Mouse (Mus musculus) neural tube, embryonic 13.5 days (tissue): ENCODE data around the gene Serpinc1. TPM values are rescaled to one million over a fixed set of nuclear protein-coding genes. Genes with fewer than 3 reads are reported as not detected.

ENCODE experiments used
- ATAC-seq: fragments of 200-750 bp; cut with Nextera tagmentation; 2 replicates; pipeline ENCODE4 v1.8.0; 2017; ENCODE audit warnings: low read depth, mild to moderate bottlenecking, moderate TSS enrichment, moderate library complexity
- H3K27ac ChIP-seq: fragments of 300-500 bp; sonication (generic); replicated peaks from 2 replicates; pipeline ENCODE4 v1.5.1; 2015; ENCODE audit warnings: moderate library complexity, mild to moderate bottlenecking, inconsistent platforms
- H3K27me3 ChIP-seq: fragments of 300-500 bp; sonication (generic); 2 replicates; pipeline ENCODE4 v1.6.1; 2015; ENCODE audit warnings: mild to moderate bottlenecking, inconsistent platforms
- H3K36me3 ChIP-seq: fragments of 300-500 bp; sonication (generic); 2 replicates; pipeline ENCODE4 v1.6.1; 2015; ENCODE audit warnings: mild to moderate bottlenecking, inconsistent platforms
- H3K4me1 ChIP-seq: fragments of 300-500 bp; sonication (generic); replicated peaks from 2 replicates; pipeline ENCODE4 v1.6.1; 2015; ENCODE audit warnings: inconsistent platforms
- H3K4me2 ChIP-seq: fragments of 300-500 bp; sonication (generic); 2 replicates; pipeline ENCODE4 v1.6.1; 2015; ENCODE audit warnings: inconsistent platforms, mild to moderate bottlenecking, moderate library complexity
- H3K4me3 ChIP-seq: fragments of 300-500 bp; sonication (generic); 2 replicates; pipeline ENCODE4 v1.5.1; 2015; ENCODE audit warnings: mild to moderate bottlenecking, inconsistent platforms
- H3K9ac ChIP-seq: fragments of 300-500 bp; sonication (generic); 2 replicates; pipeline ENCODE4 v1.6.1; 2015; ENCODE audit warnings: moderate library complexity, mild to moderate bottlenecking, inconsistent platforms
- H3K9me3 ChIP-seq: fragments of 300-500 bp; sonication (generic); 2 replicates; pipeline ENCODE4 v1.6.1; 2016; ENCODE audit warnings: inconsistent platforms
- WGBS: fragments of 180-500 bp; shearing (Covaris S2); methylation state at CpG from one replicate; pipeline ENCODE4 v1.1.7; 2015; 5-methylcytosine and 5-hydroxymethylcytosine counted together
- polyA plus RNA-seq: library from polyadenylated mRNA; unstranded; fragments of >200 nt; fragmentation: Nextera tagmentation; extraction: Ambion mirVana; gene quantifications from 2 replicates; pipeline ENCODE4 v1.2.1, GENCODE M21; 2015

Serpinc1 gene
- polyA plus RNA-seq, 1 experiment from 2014 or later, result 2.6 TPM

GRCm38 (mm10) chr1:160985477-160985876 lies 7.1 kb downstream of the Serpinc1 start:
- no peaks in the 10 kb centered on the region for H3K36me3 ChIP-seq
- H3K9me3 ChIP-seq, result no peaks in the 10 kb centered on the region
- H3K4me2 ChIP-seq, result no peak overlapping the region
- H3K9ac ChIP-seq, result no peak overlapping the region
- no peak for ATAC-seq
- H3K27me3 ChIP-seq, result no peaks in the 10 kb centered on the region
- H3K4me3 ChIP-seq, result no peak overlapping the region
- H3K27ac ChIP-seq, result no peak overlapping the region
- WGBS, result 91% methylated on average over 6 of the region's 6 CpGs
- H3K4me1 ChIP-seq, result no peaks in the 10 kb centered on the region

DNA sequence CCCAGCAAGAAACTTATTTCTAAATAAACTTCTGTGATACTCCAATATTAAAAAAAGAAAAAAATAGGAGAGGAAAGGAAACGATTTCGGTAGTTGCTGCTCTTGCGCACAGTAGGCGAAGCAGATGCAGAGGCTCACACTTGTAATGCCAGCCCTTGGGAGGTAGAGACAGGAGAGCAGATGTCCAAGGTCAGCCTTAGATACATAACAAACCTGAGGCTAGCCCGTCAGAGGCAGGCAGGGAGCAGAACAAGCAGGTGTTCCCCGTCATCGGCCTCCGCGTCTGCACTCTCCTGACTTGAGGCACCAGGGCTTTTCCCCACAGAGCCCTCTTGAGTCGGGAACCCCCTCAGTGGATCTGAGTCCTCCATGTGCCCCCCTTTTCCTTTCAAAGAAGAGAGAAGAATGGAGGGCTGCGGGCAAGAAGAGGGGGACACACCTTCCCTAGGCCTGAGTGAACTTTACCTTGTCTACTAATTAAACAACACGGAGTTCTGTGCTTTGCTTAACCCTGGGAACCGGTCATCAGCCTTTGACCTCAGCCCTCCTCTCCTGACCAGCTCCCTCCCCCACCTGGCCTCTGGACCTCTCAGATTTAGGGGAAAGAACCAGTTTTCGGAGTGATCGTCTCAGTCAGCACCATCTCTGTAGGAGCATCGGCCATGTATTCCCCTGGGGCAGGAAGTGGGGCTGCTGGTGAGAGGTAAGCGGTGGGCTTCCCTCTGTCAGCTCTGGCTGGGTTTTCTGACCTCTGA lies 8.7 kb downstream of the Serpinc1 start:
- no peak overlapping the region for H3K4me3 ChIP-seq
- H3K27me3 ChIP-seq, result no peaks in the 10 kb centered on the region
- H3K27ac ChIP-seq, result no peak overlapping the region
- H3K9me3 ChIP-seq, result no peaks in the 10 kb centered on the region
- H3K9ac ChIP-seq, result no peak overlapping the region
- ATAC-seq, result no peak
- WGBS, result 92% methylated on average over 17 of the region's 17 CpGs
- no peaks in the 10 kb centered on the region for H3K4me1 ChIP-seq
- no peak overlapping the region for H3K4me2 ChIP-seq
- H3K36me3 ChIP-seq, result no peaks in the 10 kb centered on the region

DNA sequence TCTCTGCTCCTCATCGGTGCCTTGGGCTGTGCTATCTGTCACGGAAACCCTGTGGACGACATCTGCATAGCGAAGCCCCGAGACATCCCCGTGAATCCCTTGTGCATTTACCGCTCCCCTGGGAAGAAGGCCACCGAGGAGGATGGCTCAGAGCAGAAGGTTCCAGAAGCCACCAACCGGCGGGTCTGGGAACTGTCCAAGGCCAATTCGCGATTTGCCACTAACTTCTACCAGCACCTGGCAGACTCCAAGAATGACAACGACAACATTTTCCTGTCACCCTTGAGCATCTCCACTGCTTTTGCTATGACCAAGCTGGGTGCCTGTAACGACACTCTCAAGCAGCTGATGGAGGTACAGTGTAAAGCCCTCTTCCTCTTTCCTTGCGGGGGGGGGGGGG lies 11.0 kb downstream of the Serpinc1 start:
- H3K27ac ChIP-seq, result no peak overlapping the region

DNA sequence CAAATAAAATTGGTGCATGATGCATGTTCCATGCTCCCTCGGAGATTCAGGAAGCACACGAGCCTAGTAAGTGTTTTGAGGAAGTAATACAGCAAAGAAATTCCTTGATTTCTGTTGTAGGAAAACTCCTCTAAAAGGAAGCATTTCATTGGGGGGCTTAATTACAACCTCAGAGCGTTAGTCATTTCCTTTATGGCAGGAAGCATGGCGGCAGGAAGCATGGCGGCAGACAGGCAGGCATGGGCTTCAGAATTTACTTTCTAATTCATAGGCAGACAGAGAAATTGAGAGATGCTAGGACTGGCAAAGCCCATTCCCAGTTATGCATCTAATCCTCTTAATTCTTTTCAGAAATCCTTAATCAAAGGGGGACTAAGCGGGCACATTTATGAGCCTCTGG lies 15.5 kb downstream of the Serpinc1 start:
- Histone ChIP-seq H3K9me3 (no peaks in the 10 kb centered on the region), H3K4me1 (no peaks in the 10 kb centered on the region), H3K9ac (no peak overlapping the region), H3K27ac (no peak overlapping the region), H3K27me3 (no peaks in the 10 kb centered on the region), H3K4me3 (no peak overlapping the region), H3K36me3 (no peaks in the 10 kb centered on the region), H3K4me2 (no peak overlapping the region)
- ATAC-seq, result no peak
- 86% methylated on average over 6 of the region's 6 CpGs for WGBS

More for the DNA sequence above, 11.0 kb downstream of the Serpinc1 start:
- Histone ChIP-seq H3K9me3 (no peaks in the 10 kb centered on the region), H3K4me3 (no peak overlapping the region), H3K4me2 (no peak overlapping the region), H3K27me3 (no peaks in the 10 kb centered on the region), H3K36me3 (no peaks in the 10 kb centered on the region), H3K9ac (no peak overlapping the region), H3K4me1 (no peaks in the 10 kb centered on the region)
- WGBS, result 85% methylated on average over 15 of the region's 15 CpGs
- ATAC-seq, result no peak

- Histone ChIP-seq H3K9ac (no peak overlapping the region), H3K27ac (no peak overlapping the region), H3K4me3 (no peak overlapping the region), H3K36me3 (peaks cover 35% of the 10 kb centered on the region), H3K4me1 (no peaks in the 10 kb centered on the region), H3K9me3 (no peaks in the 10 kb centered on the region), H3K4me2 (no peak overlapping the region), H3K27me3 (no peaks in the 10 kb centered on the region)
- WGBS, result 71% methylated on average over 4 of the region's 4 CpGs
- no peak for ATAC-seq
Observed at GRCm38 (mm10) chr1:161004942-161005341, 26.6 kb downstream of the Serpinc1 start.

- Histone ChIP-seq H3K4me1 (no peaks in the 10 kb centered on the region), H3K9me3 (no peaks in the 10 kb centered on the region), H3K36me3 (peaks cover 29% of the 10 kb centered on the region), H3K27ac (no peak overlapping the region), H3K4me2 (no peak overlapping the region), H3K9ac (no peak overlapping the region), H3K4me3 (no peak overlapping the region), H3K27me3 (no peaks in the 10 kb centered on the region)
- no peak for ATAC-seq
- WGBS, result 50% methylated on average over 3 of the region's 3 CpGs
Observed at GRCm38 (mm10) chr1:161005526-161005925, 27.1 kb downstream of the Serpinc1 start.

DNA sequence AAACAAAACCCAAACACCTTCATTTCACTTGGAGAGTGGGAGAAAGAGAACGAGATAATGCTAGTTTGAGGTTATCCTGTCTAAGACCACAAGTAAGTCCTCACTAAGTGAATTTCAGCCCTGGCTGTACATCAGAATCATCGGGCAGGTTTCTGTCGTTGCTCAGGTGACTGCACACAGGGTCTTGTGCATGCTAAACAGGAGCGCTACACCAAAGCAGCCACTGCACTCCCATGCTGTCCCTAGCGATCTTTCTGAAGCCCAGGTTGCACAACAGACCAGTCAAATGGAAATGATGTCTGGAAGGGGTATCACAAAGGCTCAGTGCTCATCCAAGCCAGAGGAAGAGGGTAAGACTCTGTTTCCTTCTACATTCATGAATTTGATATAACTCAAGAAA lies 28.1 kb downstream of the Serpinc1 start:
- no peak overlapping the region for H3K9ac ChIP-seq
- H3K27me3 ChIP-seq, result no peaks in the 10 kb centered on the region
- no peak overlapping the region for H3K27ac ChIP-seq
- WGBS, result 76% methylated on average over 5 of the region's 5 CpGs
- H3K36me3 ChIP-seq, result peaks cover 31% of the 10 kb centered on the region
- no peak overlapping the region for H3K4me3 ChIP-seq
- no peak overlapping the region for H3K4me2 ChIP-seq
- no peaks in the 10 kb centered on the region for H3K9me3 ChIP-seq
- ATAC-seq, result no peak
- H3K4me1 ChIP-seq, result no peaks in the 10 kb centered on the region

- Histone ChIP-seq H3K9ac (no peak overlapping the region), H3K27me3 (no peaks in the 10 kb centered on the region), H3K4me2 (no peak overlapping the region), H3K36me3 (peaks cover 36% of the 10 kb centered on the region), H3K9me3 (no peaks in the 10 kb centered on the region), H3K4me1 (no peaks in the 10 kb centered on the region), H3K4me3 (no peak overlapping the region), H3K27ac (no peak overlapping the region)
- ATAC-seq, result no peak
- 93% methylated on average over 2 of the region's 2 CpGs for WGBS
Observed at GRCm38 (mm10) chr1:161008038-161008437, 29.7 kb downstream of the Serpinc1 start.

GRCm38 (mm10) chr1:161010436-161010835 lies 32.1 kb downstream of the Serpinc1 start:
- Histone ChIP-seq H3K4me3 (no peak overlapping the region), H3K4me2 (no peak overlapping the region), H3K36me3 (peaks cover 33% of the 10 kb centered on the region), H3K27me3 (no peaks in the 10 kb centered on the region), H3K27ac (no peak overlapping the region), H3K9me3 (no peaks in the 10 kb centered on the region), H3K9ac (no peak overlapping the region), H3K4me1 (no peaks in the 10 kb centered on the region)
- ATAC-seq, result no peak
- WGBS, result 91% methylated on average over 4 of the region's 4 CpGs

DNA sequence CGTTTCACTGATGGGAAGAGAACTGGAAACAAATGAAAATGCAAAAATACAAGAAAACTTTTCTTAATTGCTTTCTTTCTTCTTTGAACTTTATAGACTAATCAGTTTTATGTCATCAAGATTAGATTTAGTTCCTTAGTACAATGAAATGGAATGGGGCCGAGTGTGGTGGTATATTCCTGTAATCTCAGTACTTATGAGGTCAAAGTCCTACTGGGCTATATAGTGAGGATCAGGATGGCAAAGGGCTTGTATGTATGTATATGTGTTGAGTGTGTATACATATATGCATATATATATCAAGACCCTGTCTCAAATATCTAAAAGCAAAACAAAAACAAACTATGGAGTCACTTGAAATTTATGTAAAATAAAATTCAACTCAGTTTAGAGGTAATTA lies 38.0 kb downstream of the Serpinc1 start:
- ATAC-seq, result no peak
- no peak overlapping the region for H3K9ac ChIP-seq
- H3K4me2 ChIP-seq, result no peak overlapping the region
- H3K27me3 ChIP-seq, result no peaks in the 10 kb centered on the region
- H3K9me3 ChIP-seq, result no peaks in the 10 kb centered on the region
- peaks cover 60% of the 10 kb centered on the region for H3K36me3 ChIP-seq
- no peaks in the 10 kb centered on the region for H3K4me1 ChIP-seq
- H3K27ac ChIP-seq, result no peak overlapping the region
- no peak overlapping the region for H3K4me3 ChIP-seq
- WGBS, result 84% methylated on average over 2 of the region's 2 CpGs

- peaks cover 62% of the 10 kb centered on the region for H3K36me3 ChIP-seq
- H3K27ac ChIP-seq, result no peak overlapping the region
- H3K4me2 ChIP-seq, result no peak overlapping the region
- H3K4me1 ChIP-seq, result no peaks in the 10 kb centered on the region
- H3K4me3 ChIP-seq, result no peak overlapping the region
- WGBS, result 97% methylated on average over 14 of the region's 14 CpGs
- no peaks in the 10 kb centered on the region for H3K27me3 ChIP-seq
- ATAC-seq, result no peak
- no peaks in the 10 kb centered on the region for H3K9me3 ChIP-seq
- H3K9ac ChIP-seq, result no peak overlapping the region
Observed at GRCm38 (mm10) chr1:161020051-161020450, 41.7 kb downstream of the Serpinc1 start.

DNA sequence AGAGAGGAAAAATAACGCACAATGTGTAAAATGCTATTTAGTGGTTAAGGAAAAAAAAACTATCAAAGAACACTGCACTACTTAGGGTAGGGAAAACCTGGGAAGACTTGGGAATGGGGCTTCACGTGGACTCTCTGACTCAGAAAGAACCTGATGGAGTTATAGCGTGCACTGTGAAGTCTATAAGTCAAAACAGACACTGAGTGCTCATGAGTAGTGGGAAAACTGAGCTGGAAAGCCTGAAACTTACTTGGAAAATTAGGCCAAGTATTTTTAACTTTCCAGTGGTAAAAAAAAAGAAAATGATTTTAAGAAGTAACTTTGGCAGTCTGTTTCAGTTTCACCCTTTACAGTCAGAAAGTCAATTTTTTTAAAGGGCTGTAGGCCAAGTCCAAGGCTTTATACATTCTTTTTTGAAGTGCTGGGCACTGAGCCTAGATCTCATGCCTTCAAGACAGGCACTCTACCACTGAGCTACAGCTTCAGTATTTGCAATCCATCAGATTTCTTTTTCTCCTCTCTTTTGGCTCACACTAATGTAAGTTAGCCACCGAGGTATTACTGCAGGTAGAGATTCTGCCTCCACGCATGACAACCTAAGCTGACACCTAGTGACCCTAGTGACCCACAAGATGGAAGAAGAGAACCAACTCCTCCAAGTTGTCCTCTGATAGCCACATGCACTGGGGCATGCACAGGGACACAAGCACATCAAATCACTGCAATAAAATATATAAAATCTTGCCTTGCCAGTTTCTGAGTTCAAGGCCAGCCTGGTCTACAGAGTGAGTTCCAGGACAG lies 47.2 kb downstream of the Serpinc1 start:
- Histone ChIP-seq H3K4me1 (no peaks in the 10 kb centered on the region), H3K36me3 (peaks cover 56% of the 10 kb centered on the region), H3K9me3 (no peaks in the 10 kb centered on the region), H3K27me3 (no peaks in the 10 kb centered on the region), H3K4me2 (no peak overlapping the region), H3K4me3 (no peak overlapping the region), H3K9ac (no peak overlapping the region), H3K27ac (no peak overlapping the region)
- no peak for ATAC-seq
- WGBS, result 86% methylated on average over 5 of the region's 5 CpGs
